Mouse (Mus musculus) embryonic fibroblast, embryonic 13.5 days (primary cell): ENCODE results near the gene Aurka.

Experiments
- CTCF ChIP-seq: IDR thresholded peaks from 2 replicates; pipeline ENCODE4 v1.5.1; 2011; ENCODE audit warnings: mild to moderate bottlenecking, control low read depth, low read length, moderate library complexity, borderline replicate concordance; ENCODE audit not compliant: insufficient read depth
- POLR2A ChIP-seq: IDR thresholded peaks from 2 replicates; pipeline ENCODE4 v1.6.1; 2011; ENCODE audit warnings: low read depth, mild to moderate bottlenecking, control low read depth, low read length, moderate library complexity

DNA sequence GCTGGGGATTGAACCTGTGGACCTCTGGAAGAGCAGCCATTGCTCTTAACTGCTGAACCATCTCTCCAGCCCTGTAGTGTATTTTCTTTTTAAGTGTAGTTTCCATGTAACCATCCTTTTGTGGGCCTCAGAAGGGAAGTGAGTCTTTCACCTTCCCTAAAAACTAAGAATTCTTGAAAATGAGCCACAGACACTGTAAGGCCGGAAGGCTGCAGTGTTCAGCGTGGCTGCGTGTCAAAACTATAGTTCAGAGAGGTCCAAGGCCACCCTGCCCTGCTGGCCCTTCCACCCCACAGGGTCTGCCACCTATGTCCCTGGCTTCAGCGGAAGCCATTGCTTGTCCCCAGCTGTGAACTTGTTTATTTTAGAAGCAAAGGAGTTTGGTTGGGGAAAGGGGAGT, 35.8 kb upstream of the Aurka start:
- TF ChIP-seq CTCF, result no peak
- TF ChIP-seq POLR2A, result no peak
